Mouse (Mus musculus) CH12.LX (cell line): ENCODE results near the gene Hist1h2bh. TPM values are rescaled to one million over a fixed set of nuclear protein-coding genes. Genes with fewer than 3 reads are reported as not detected.
"Not testable (repeated sequence)": the region's sequence is repeated elsewhere in the genome, so short reads cannot be mapped to it uniquely, and the experiment has no call there.

Experiments
- DNase-seq: peaks from one replicate; pipeline ENCODE4 v3.0.0-alpha.2; 2013; ENCODE audit errors: extremely low read depth
- H3K27ac ChIP-seq: 2 replicates; pipeline ENCODE4 v1.5.1; 2012; ENCODE audit warnings: low read depth, mild to moderate bottlenecking, control low read depth, moderate library complexity; ENCODE audit not compliant: insufficient read depth
- H3K27me3 ChIP-seq: replicated peaks from 2 replicates; pipeline ENCODE3; 2012; ENCODE audit warnings: inconsistent platforms
- H3K36me3 ChIP-seq, 2 experiments: replicated peaks in 1 of 2; 2 replicates each; pipeline versions ENCODE3 to v1.6.1; 2012; ENCODE audit warnings: inconsistent platforms in 1 of 2, low read length in 1 of 2, mild to moderate bottlenecking in 1 of 2, mixed read lengths in 1 of 2, moderate library complexity in 1 of 2; ENCODE audit not compliant: control insufficient read depth in 1 of 2, insufficient read depth in 1 of 2
- H3K4me1 ChIP-seq, 2 experiments: 2 replicates each; pipeline ENCODE4 v1.6.1; 2012; ENCODE audit warnings: inconsistent platforms in 1 of 2, moderate library complexity in 1 of 2; ENCODE audit not compliant: insufficient read depth in 2 of 2, control insufficient read depth in 1 of 2
- H3K4me2 ChIP-seq: 2 replicates; pipeline ENCODE4 v1.6.1; 2012; ENCODE audit warnings: low read depth, mild to moderate bottlenecking, control low read depth; ENCODE audit not compliant: poor library complexity, insufficient read depth, severe bottlenecking
- H3K4me3 ChIP-seq, 3 experiments: fragments of 150-350 bp in 1 of 3; sonication (generic) in 1 of 3; replicated peaks in 1 of 3; 2 replicates each; pipeline versions ENCODE3 to v1.5.1; 2011 to 2012; ENCODE audit warnings: low read depth in 2 of 3, low read length in 2 of 3, mild to moderate bottlenecking in 2 of 3, moderate library complexity in 2 of 3, control low read depth in 1 of 3, improper control_type of control experiment in 1 of 3, inconsistent platforms in 1 of 3, mixed read lengths in 1 of 3; ENCODE audit not compliant: poor library complexity in 1 of 3
- H3K79me2 ChIP-seq: replicated peaks from 2 replicates; pipeline ENCODE4 v1.6.1; 2012; ENCODE audit warnings: mild to moderate bottlenecking, moderate library complexity; ENCODE audit not compliant: control insufficient read depth, poor library complexity, insufficient read depth, severe bottlenecking; ENCODE audit errors: extremely low read depth
- H3K9ac ChIP-seq: 2 replicates; pipeline ENCODE4 v1.6.1; 2012; ENCODE audit warnings: low read depth, mild to moderate bottlenecking, control low read depth, moderate library complexity; ENCODE audit not compliant: insufficient read depth
- H3K9me3 ChIP-seq: replicated peaks from 2 replicates; pipeline ENCODE3; 2012; ENCODE audit warnings: low read length, inconsistent platforms, mixed read lengths
- BHLHE40 ChIP-seq: IDR thresholded peaks from 2 replicates; pipeline ENCODE4 v1.6.1; 2011; ENCODE audit warnings: mild to moderate bottlenecking, low read depth, low read length, improper control_type of control experiment
- CHD1 ChIP-seq: IDR thresholded peaks from 2 replicates; pipeline ENCODE4 v1.6.1; 2012; ENCODE audit warnings: low read depth, low read length, improper control_type of control experiment, inconsistent platforms
- CHD2 ChIP-seq: IDR thresholded peaks from 2 replicates; pipeline ENCODE4 v1.6.1; 2011; ENCODE audit warnings: low read length, improper control_type of control experiment
- CTCF ChIP-seq, 2 experiments: IDR thresholded peaks in 1 of 2; conservative IDR thresholded peaks in 1 of 2; 2 replicates each; pipeline ENCODE4 v1.5.1; 2011 to 2012; ENCODE audit warnings: low read depth in 2 of 2, low read length in 2 of 2, improper control_type of control experiment in 1 of 2, inconsistent platforms in 1 of 2, mild to moderate bottlenecking in 1 of 2, moderate library complexity in 1 of 2
- E2F4 ChIP-seq: IDR thresholded peaks from 2 replicates; pipeline ENCODE4 v1.6.1; 2011; ENCODE audit warnings: low read depth, low read length, improper control_type of control experiment; ENCODE audit not compliant: insufficient replicate concordance
- EP300 ChIP-seq: IDR thresholded peaks from 2 replicates; pipeline ENCODE4 v1.6.1; 2011; ENCODE audit warnings: low read length, improper control_type of control experiment
- ETS1 ChIP-seq: conservative IDR thresholded peaks from 2 replicates; pipeline ENCODE4 v1.6.1; 2012; ENCODE audit warnings: low read depth, mild to moderate bottlenecking, inconsistent platforms, low read length, improper control_type of control experiment, moderate library complexity
- JUN ChIP-seq: IDR thresholded peaks from 2 replicates; pipeline ENCODE4 v1.6.1; 2011; ENCODE audit warnings: low read depth, mild to moderate bottlenecking, low read length, improper control_type of control experiment, moderate library complexity; ENCODE audit not compliant: insufficient read depth
- JUND ChIP-seq: conservative IDR thresholded peaks from 2 replicates; pipeline ENCODE4 v1.6.1; 2011; ENCODE audit warnings: low read depth, low read length, improper control_type of control experiment
- MAFK ChIP-seq: IDR thresholded peaks from 2 replicates; pipeline ENCODE4 v1.6.1; 2011; ENCODE audit warnings: low read length, improper control_type of control experiment; ENCODE audit not compliant: insufficient replicate concordance
- MAX ChIP-seq: IDR thresholded peaks from 2 replicates; pipeline ENCODE4 v1.6.1; 2011; ENCODE audit warnings: low read length, improper control_type of control experiment
- MEF2A ChIP-seq: IDR thresholded peaks from 2 replicates; pipeline ENCODE4 v1.6.1; 2014; ENCODE audit warnings: low read depth, mild to moderate bottlenecking, inconsistent platforms, low read length, improper control_type of control experiment, borderline replicate concordance
- MYC ChIP-seq: IDR thresholded peaks from 2 replicates; pipeline ENCODE4 v1.6.1; 2011; ENCODE audit warnings: low read depth, mild to moderate bottlenecking, improper control_type of control experiment, low read length
- POLR2A ChIP-seq: IDR thresholded peaks from 2 replicates; pipeline ENCODE4 v1.6.1; 2011; ENCODE audit warnings: low read depth, mild to moderate bottlenecking, improper control_type of control experiment, low read length
- POLR2AphosphoS2 ChIP-seq: IDR thresholded peaks from 2 replicates; pipeline ENCODE4 v1.6.1; 2011; ENCODE audit warnings: low read depth, low read length, improper control_type of control experiment
- RAD21 ChIP-seq: IDR thresholded peaks from 2 replicates; pipeline ENCODE4 v1.6.1; 2011; ENCODE audit warnings: low read depth, mild to moderate bottlenecking, low read length, improper control_type of control experiment, moderate library complexity
- SIN3A ChIP-seq: IDR thresholded peaks from 2 replicates; pipeline ENCODE4 v1.6.1; 2012; ENCODE audit warnings: low read length, improper control_type of control experiment, inconsistent platforms
- SMC3 ChIP-seq: IDR thresholded peaks from 2 replicates; pipeline ENCODE4 v1.6.1; 2011; ENCODE audit warnings: low read depth, low read length, improper control_type of control experiment
- TBP ChIP-seq: conservative IDR thresholded peaks from 2 replicates; pipeline ENCODE4 v1.6.1; 2011; ENCODE audit warnings: low read depth, low read length, improper control_type of control experiment
- TCF12 ChIP-seq: IDR thresholded peaks from 2 replicates; pipeline ENCODE4 v1.6.1; 2014; ENCODE audit warnings: low read depth, mild to moderate bottlenecking, inconsistent platforms, low read length, improper control_type of control experiment
- UBTF ChIP-seq: IDR thresholded peaks from 2 replicates; pipeline ENCODE4 v1.6.1; 2012; ENCODE audit warnings: low read depth, mild to moderate bottlenecking, inconsistent platforms, low read length, improper control_type of control experiment, moderate library complexity
- USF1 ChIP-seq: IDR thresholded peaks from 2 replicates; pipeline ENCODE4 v1.6.1; 2014; ENCODE audit warnings: low read depth, mild to moderate bottlenecking, inconsistent platforms, low read length, improper control_type of control experiment
- USF2 ChIP-seq: conservative IDR thresholded peaks from 2 replicates; pipeline ENCODE4 v1.6.1; 2011; ENCODE audit warnings: low read depth, low read length, improper control_type of control experiment
- ZNF384 ChIP-seq: IDR thresholded peaks from 2 replicates; pipeline ENCODE4 v1.6.1; 2012; ENCODE audit warnings: low read depth, low read length, improper control_type of control experiment, inconsistent platforms
- dilution Hi-C: fragments of 300-500 bp; cut with MboI; formaldehyde crosslinking; loops from 2 replicates; pipeline ENCODE4 v1.14.3; 2020; ENCODE audit warnings: low sequenced_read_pairs; ENCODE audit not compliant: extremely low pct_unique_long_range_greater_than_20kb, extremely low pct_ligation_motif_present
- in situ Hi-C: fragments of 300-500 bp; cut with MboI; formaldehyde crosslinking; loops from 3 replicates; pipeline ENCODE4 v1.14.3; 2019; ENCODE audit warnings: low sequenced_read_pairs, low pct_ligation_motif_present, low pct_unique_long_range_greater_than_20kb, mixed read lengths
- polyA plus RNA-seq: library from polyadenylated mRNA; unstranded; fragments of >175 nt; gene quantifications from 2 replicates; pipeline ENCODE4 v1.2.1, GENCODE M21; 2012; ENCODE audit warnings: low read depth; ENCODE audit not compliant: insufficient read length
- total RNA-seq, 2 experiments: library from RNA; depleted of rRNA; stranded (reverse); fragments of 300-350 nt in 1 of 2; fragments of >200 nt in 1 of 2; gene quantifications; 2 replicates each; pipeline ENCODE4 v1.2.3; 2012 to 2014

The Hist1h2bh gene
- total and polyA plus RNA-seq, 3 experiments, result 0.77 to 261 (median 8.0) TPM

DNA sequence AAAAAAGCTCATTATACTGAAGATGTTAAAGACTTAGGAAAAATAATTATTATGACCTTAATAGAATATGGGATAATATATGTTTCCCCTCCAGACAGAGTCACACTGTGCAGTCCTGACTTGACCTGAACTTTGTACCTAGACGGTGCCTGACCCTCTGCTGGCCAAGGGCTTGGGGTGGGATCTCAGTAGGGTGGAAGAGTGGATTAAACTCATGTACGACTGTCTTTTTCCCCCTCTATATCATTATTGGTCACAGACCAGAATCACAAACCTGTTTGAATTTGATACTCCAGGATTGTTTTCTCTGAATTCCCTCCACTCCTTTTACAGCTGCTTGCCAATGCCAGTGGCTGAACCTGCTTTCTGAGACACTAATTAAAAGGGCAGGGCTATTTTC lies 17.5 kb upstream of the Hist1h2bh start:
- dilution Hi-C loops, result not testable (repeated sequence)
- TF ChIP-seq ZNF384, result peak; percentile 37; the same call in 1 of the 2 replicates
- TF ChIP-seq POLR2A, result peak; percentile 40; the same call in 1 of the 2 replicates
- TF ChIP-seq, all 38 proteins: peak for 2; not testable (repeated sequence) for 36
- H3K27ac ChIP-seq, H3K4me2 ChIP-seq, H3K4me3 ChIP-seq, H3K79me2 ChIP-seq, H3K27me3 ChIP-seq, H3K36me3 ChIP-seq, H3K9ac ChIP-seq, DNase-seq, H3K9me3 ChIP-seq: not testable (repeated sequence)
- in situ Hi-C loops, result loop anchor here (25.0 kb wide), 1 partner anchor 1823 kb away; the partner anchor contains the start of gene Hist1h4j
- peaks cover 3 to 30% of the 10 kb centered on the region in 2 experiments; a peak in 2 of 4 replicates for H3K4me1 ChIP-seq

DNA sequence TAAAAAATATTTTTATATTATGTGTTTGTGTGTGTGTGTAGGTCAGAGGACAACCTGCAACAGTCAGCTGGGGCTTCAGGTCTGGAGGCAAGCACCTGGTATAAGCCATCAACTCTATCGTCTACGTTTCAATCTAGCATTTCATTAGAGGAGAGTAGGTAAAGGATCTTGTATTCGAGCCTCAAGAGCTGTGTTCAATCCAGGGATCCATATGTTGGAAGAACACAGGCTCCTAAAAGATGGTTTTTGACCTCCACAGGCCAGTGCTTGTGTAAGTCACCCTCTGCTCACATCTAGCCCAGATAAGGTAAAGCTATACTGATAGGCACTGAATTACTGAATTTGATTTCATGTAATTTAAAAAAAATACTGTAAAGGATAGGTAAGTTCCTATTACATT lies 13.7 kb upstream of the Hist1h2bh start:
- H3K4me2 ChIP-seq, result peak overlapping the region; percentile 74
- H3K9me3 ChIP-seq, result no peaks in the 10 kb centered on the region
- no peaks in the 10 kb centered on the region for H3K27me3 ChIP-seq
- no peak for TF ChIP-seq CTCF (conservative IDR thresholded peaks at IDR 0.05 in 1 of 2, IDR thresholded peaks at IDR 0.05 in 1 of 2; ENCODE audit: low read depth in 2 of 2, low read length in 2 of 2)
- TF ChIP-seq JUN, result no peak
- no peak for TF ChIP-seq POLR2A
- no peak for TF ChIP-seq ZNF384
- TF ChIP-seq RAD21, result no peak
- no peak for TF ChIP-seq MEF2A
- TF ChIP-seq EP300, result no peak
- H3K27ac ChIP-seq, result peak overlapping the region; percentile 70
- DNase-seq, result no peak
- dilution Hi-C loops, result no loop called here
- no peaks in the 10 kb centered on the region for H3K36me3 ChIP-seq
- in situ Hi-C loops, result loop anchor here (25.0 kb wide), 1 partner anchor 1820 kb away; the partner anchor contains the start of gene Hist1h4j
- no peaks in the 10 kb centered on the region for H3K79me2 ChIP-seq
- H3K4me3 ChIP-seq, result no peak overlapping the region
- H3K9ac ChIP-seq, result peak overlapping the region; percentile 58; the same call in 1 of the 2 replicates
- H3K4me1 ChIP-seq, result peaks cover 4 to 23% of the 10 kb centered on the region in 2 experiments; a peak in 3 of 4 replicates

DNA sequence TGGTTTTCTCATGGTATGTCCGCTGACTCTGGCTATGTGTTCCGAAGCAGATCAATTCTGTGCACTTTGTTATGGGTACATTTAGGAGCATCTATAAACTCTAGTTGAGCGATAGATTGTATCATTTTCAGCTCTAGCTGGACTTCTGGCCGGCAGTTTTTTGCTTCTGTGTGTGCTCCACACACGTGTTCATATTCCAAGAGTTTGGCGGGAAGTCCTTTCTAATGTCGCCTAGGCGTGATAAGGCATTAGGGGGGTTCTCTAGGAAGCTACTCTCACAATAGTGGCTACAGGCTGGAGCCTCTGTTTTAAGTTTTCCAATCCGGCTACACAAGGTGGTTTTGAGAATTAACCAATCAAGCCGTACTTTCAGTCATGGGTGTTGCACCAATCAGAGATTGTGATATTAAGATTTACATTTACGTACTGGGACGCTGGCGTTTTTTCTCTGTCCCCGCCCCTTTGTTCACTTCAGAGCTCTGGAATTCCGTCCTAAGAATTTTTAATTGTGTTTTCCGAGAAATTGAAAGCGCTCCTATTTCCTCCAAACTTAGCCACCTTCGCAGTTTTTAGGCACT lies 12.7 kb upstream of the Hist1h2bh start:
- peak; percentile 93 for DNase-seq
- Histone ChIP-seq H3K36me3 (no peaks in the 10 kb centered on the region), H3K9ac (peak overlapping the region; percentile 73), H3K9me3 (no peaks in the 10 kb centered on the region), H3K4me1 (peaks cover 4 to 23% of the 10 kb centered on the region in 2 experiments; a peak in 3 of 4 replicates), H3K27me3 (no peaks in the 10 kb centered on the region), H3K27ac (peak overlapping the region; percentile 83), H3K4me2 (peak overlapping the region; percentile 65), H3K79me2 (no peaks in the 10 kb centered on the region), H3K4me3 (peak overlapping the region; percentile 22 to 54 (median 50))
- in situ Hi-C loops, result loop anchor here (25.0 kb wide), 1 partner anchor 1819 kb away; the partner anchor contains the start of gene Hist1h4j
- dilution Hi-C loops, result no loop called here
- TF ChIP-seq USF2, result no peak
- peak; percentile 80 for TF ChIP-seq MAX
- peak; percentile 64; the same call in 1 of the 2 replicates for TF ChIP-seq BHLHE40
- peak; percentile 97 for TF ChIP-seq POLR2A
- no peak for TF ChIP-seq USF1
- TF ChIP-seq TBP, result peak; percentile 96
- TF ChIP-seq SIN3A, result no peak; the same call in 1 of the 2 replicates
- 0 out of 2 replicates have a peak, but pooled peaks have one; percentile 49 for TF ChIP-seq MAFK
- no peak; the same call in 1 of the 2 replicates for TF ChIP-seq TCF12
- TF ChIP-seq UBTF, result no peak
- TF ChIP-seq CHD1, result peak; percentile 97; the same call in 1 of the 2 replicates
- TF ChIP-seq ETS1, result no peak
- TF ChIP-seq MYC, result peak; percentile 74
- TF ChIP-seq SMC3, result 0 out of 2 replicates have a peak, but pooled peaks have one; percentile 15
- no peak for TF ChIP-seq JUND
- peak; percentile 90; the same call in 1 of the 2 replicates for TF ChIP-seq CHD2
- 0 out of 2 replicates have a peak, but pooled peaks have one; percentile 31 for TF ChIP-seq E2F4
- TF ChIP-seq POLR2AphosphoS2, result peak; percentile 100
